Mouse (Mus musculus): Measurements from ENCODE around the gene Sox5.

GRCm38 (mm10) chr6:144183087-144183486, 598.7 kb downstream of the Sox5 start:
- TF ChIP-seq POLR2A (IDR thresholded peaks at IDR 0.05; ENCODE audit: extremely low read depth, insufficient read depth, low read length) = no peak
- no peak for TF ChIP-seq CTCF (IDR thresholded peaks at IDR 0.05; ENCODE audit: extremely low read depth, insufficient read depth, low read length)

All from cortical plate, adult 2 months (tissue).